Mouse (Mus musculus): ENCODE measurements around the gene Ypel1. TPM values are rescaled to one million over a fixed set of nuclear protein-coding genes. Genes with fewer than 3 reads are reported as not detected.
A peak's percentile ranks its signal among the peaks of the same experiment; 100 is the strongest.

Gene Ypel1
- 20.3 and 23.2 TPM in 2 replicates for polyA plus RNA-seq (2015; fragmentation: Nextera tagmentation; extraction: Ambion mirVana)

DNA sequence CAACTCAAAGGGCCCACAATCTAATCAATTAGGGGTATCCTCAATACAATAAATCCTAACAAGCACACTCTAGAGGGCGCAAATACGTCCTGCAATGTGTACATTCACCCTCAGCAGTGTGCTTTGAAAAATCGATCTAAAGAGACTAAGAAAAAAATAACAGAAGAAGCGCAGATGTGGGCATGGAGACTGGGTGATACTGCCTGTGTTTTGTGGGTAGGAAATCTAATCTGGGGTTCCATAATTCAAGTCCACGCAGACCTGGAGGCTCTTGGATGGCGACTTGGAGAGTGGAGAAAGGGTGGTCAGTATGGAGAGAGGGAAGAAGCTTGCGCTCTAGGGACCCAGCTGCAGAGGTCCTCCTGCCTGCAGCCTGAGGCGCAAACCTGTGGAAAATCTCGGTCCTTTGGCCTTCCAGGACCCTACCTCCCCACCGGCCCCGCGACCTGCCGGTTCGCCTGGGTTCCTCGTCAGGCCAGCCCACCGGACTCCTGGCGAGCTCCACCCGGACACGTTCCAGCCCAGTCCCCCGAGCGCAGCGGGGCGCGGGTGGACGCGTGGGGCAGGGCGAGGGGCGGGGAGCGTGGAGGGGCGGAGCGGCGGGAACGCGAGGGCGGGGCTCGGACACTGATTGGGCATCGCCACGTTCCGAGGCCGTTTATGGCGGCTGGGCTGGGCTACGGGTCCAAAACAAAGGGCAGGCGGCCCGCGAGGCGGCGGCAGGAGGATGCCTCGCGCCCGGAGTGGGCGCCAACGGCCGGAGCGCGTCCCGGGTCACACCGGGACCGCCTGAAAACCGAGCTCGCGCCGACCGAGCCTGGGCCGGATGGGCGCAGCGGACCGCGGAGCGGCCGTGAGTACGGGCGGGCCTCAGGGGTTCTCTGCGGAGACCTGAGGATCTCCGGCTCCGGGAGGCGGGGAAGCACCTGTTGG, at the start of gene Ypel1:
TSS of gene Ypel1 (plus strand) at position 186 of the 933 bp plus-strand sequence.
- Histone ChIP-seq H3K36me3 (ENCODE audit: control insufficient read depth, insufficient read depth, low read length) (0 out of 2 replicates have a peak, but pooled peaks cover 2% of the 10 kb centered on the region), H3K4me3 (ENCODE audit: low read length) (peak within 1 kb of the TSS; percentile 83), H3K27ac (ENCODE audit: low read length) (peak within 1 kb of the TSS; percentile 84), H3K9me3 (ENCODE audit: control insufficient read depth, low read length) (no peaks in the 10 kb centered on the region), H3K4me2 (ENCODE audit: low read depth, low read length) (peak within 1 kb of the TSS; percentile 85), H3K27me3 (ENCODE audit: control insufficient read depth, insufficient read depth, low read depth, low read length) (no peaks in the 10 kb centered on the region), H3K9ac (ENCODE audit: low read length) (peak within 1 kb of the TSS; percentile 88), H3K4me1 (replicated peaks; ENCODE audit: control insufficient read depth, insufficient read depth, low read length) (no peaks in the 10 kb centered on the region)
- peak; percentile 97 for ATAC-seq (ENCODE audit: low read depth)
- WGBS = 0% methylated on average over 61 of the region's 76 CpGs

- 72% methylated on average over 3 of the region's 3 CpGs for WGBS
- peaks cover 18% of the 10 kb centered on the region for H3K36me3 ChIP-seq (ENCODE audit: control insufficient read depth, insufficient read depth, low read length)
- no peaks in the 10 kb centered on the region for H3K27me3 ChIP-seq (ENCODE audit: control insufficient read depth, insufficient read depth, low read depth, low read length)
- H3K9me3 ChIP-seq (ENCODE audit: control insufficient read depth, low read length) = no peaks in the 10 kb centered on the region
- H3K4me1 ChIP-seq (replicated peaks; ENCODE audit: control insufficient read depth, insufficient read depth, low read length) = no peaks in the 10 kb centered on the region; the same call in 1 of the 2 replicates
- H3K9ac ChIP-seq (ENCODE audit: low read length) = no peak overlapping the region
- ATAC-seq (ENCODE audit: low read depth) = peak; percentile 86
- no peak overlapping the region for H3K4me3 ChIP-seq (ENCODE audit: low read length)
- no peak overlapping the region for H3K27ac ChIP-seq (ENCODE audit: low read length)
- no peak overlapping the region for H3K4me2 ChIP-seq (ENCODE audit: low read depth, low read length)
Observed at GRCm38 (mm10) chr16:17024469-17025148, 44.9 kb upstream of the Ypel1 start.

GRCm38 (mm10) chr16:17029971-17030695, 39.4 kb upstream of the Ypel1 start:
- peaks cover 7% of the 10 kb centered on the region; the same call in 1 of the 2 replicates for H3K36me3 ChIP-seq (ENCODE audit: control insufficient read depth, insufficient read depth, low read length)
- no peak overlapping the region for H3K4me3 ChIP-seq (ENCODE audit: low read length)
- H3K27me3 ChIP-seq (ENCODE audit: control insufficient read depth, insufficient read depth, low read depth, low read length) = no peaks in the 10 kb centered on the region
- no peaks in the 10 kb centered on the region for H3K4me1 ChIP-seq (replicated peaks; ENCODE audit: control insufficient read depth, insufficient read depth, low read length)
- H3K9me3 ChIP-seq (ENCODE audit: control insufficient read depth, low read length) = no peaks in the 10 kb centered on the region
- H3K4me2 ChIP-seq (ENCODE audit: low read depth, low read length) = no peak overlapping the region
- ATAC-seq (ENCODE audit: low read depth) = no peak
- no peak overlapping the region for H3K9ac ChIP-seq (ENCODE audit: low read length)
- no peak overlapping the region for H3K27ac ChIP-seq (ENCODE audit: low read length)
- WGBS = 83% methylated on average over 4 of the region's 4 CpGs

DNA sequence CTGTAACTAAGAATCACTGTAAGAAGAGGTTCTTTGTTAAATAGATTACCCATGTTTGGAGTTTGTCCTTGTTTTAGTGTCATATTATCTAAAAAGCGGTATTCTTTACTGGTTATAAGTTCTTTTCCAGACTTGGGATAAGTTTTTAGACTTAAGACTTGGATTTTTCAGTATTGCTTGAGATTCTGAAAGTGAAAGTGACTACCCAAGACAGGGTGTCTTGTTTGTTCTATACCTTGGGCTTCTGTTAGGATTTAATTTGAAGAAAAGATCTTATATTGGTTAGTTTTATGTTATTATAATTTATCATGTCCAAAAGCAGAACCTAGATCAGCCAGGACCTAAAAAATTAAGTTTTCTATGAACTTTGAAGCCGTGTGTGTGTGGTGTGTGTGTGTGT, 35.7 kb upstream of the Ypel1 start:
- no peak overlapping the region for H3K27ac ChIP-seq (ENCODE audit: low read length)
- H3K27me3 ChIP-seq (ENCODE audit: control insufficient read depth, insufficient read depth, low read depth, low read length) = no peaks in the 10 kb centered on the region
- H3K4me1 ChIP-seq (replicated peaks; ENCODE audit: control insufficient read depth, insufficient read depth, low read length) = no peaks in the 10 kb centered on the region
- no peaks in the 10 kb centered on the region for H3K9me3 ChIP-seq (ENCODE audit: control insufficient read depth, low read length)
- H3K36me3 ChIP-seq (ENCODE audit: control insufficient read depth, insufficient read depth, low read length) = peaks cover 26% of the 10 kb centered on the region
- H3K4me3 ChIP-seq (ENCODE audit: low read length) = no peak overlapping the region
- no peak for ATAC-seq (ENCODE audit: low read depth)
- 92% methylated on average over 2 of the region's 2 CpGs for WGBS
- H3K4me2 ChIP-seq (ENCODE audit: low read depth, low read length) = no peak overlapping the region
- no peak overlapping the region for H3K9ac ChIP-seq (ENCODE audit: low read length)

DNA sequence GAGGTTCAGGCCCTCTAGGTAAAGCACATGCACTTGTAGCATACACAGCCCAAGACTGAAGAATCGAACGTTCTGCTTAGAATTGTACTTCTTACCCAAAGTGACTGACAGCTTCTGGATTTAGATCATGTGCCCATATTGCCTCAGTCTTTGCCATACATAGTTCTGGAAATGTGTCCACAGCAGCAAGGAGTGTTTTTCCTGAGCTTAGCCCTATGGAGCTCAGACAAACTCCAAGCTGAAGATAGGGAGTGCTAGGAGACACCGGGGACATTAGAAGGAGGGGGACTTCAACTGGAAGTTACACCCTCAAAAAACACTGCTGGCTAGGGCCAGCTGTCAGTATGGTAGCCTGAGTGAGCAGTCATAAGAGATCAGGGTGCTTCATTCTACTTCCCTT, 28.8 kb upstream of the Ypel1 start:
- WGBS = 89% methylated on average over 3 of the region's 3 CpGs
- no peak overlapping the region for H3K4me3 ChIP-seq (ENCODE audit: low read length)
- H3K27me3 ChIP-seq (ENCODE audit: control insufficient read depth, insufficient read depth, low read depth, low read length) = no peaks in the 10 kb centered on the region
- H3K4me2 ChIP-seq (ENCODE audit: low read depth, low read length) = no peak overlapping the region
- no peaks in the 10 kb centered on the region for H3K9me3 ChIP-seq (ENCODE audit: control insufficient read depth, low read length)
- H3K36me3 ChIP-seq (ENCODE audit: control insufficient read depth, insufficient read depth, low read length) = peaks cover 49% of the 10 kb centered on the region
- H3K9ac ChIP-seq (ENCODE audit: low read length) = no peak overlapping the region
- no peak overlapping the region for H3K27ac ChIP-seq (ENCODE audit: low read length)
- no peak for ATAC-seq (ENCODE audit: low read depth)
- no peaks in the 10 kb centered on the region for H3K4me1 ChIP-seq (replicated peaks; ENCODE audit: control insufficient read depth, insufficient read depth, low read length)

DNA sequence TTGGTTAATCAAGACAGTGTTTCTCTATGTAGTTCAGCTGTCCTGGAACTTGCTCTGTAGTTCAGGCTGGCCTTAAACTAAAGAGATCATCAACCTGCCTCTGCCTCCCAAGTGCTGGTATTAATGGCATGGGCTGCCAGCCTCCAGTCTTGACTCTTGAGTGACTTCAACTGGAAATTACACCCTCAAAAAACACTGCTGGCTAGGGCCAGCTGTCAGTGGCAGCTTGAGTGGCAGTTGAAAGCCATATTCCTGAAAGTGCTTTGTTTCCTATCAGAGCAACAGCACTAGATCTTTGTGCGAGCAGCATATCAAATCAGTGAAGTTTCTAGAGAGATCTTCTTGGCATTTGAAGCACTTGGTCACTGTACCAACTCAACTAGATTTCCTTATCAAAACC, 28.1 kb upstream of the Ypel1 start:
- Histone ChIP-seq H3K9me3 (ENCODE audit: control insufficient read depth, low read length) (no peaks in the 10 kb centered on the region), H3K27me3 (ENCODE audit: control insufficient read depth, insufficient read depth, low read depth, low read length) (no peaks in the 10 kb centered on the region), H3K9ac (ENCODE audit: low read length) (no peak overlapping the region), H3K36me3 (ENCODE audit: control insufficient read depth, insufficient read depth, low read length) (peaks cover 45% of the 10 kb centered on the region), H3K4me1 (replicated peaks; ENCODE audit: control insufficient read depth, insufficient read depth, low read length) (no peaks in the 10 kb centered on the region), H3K4me2 (ENCODE audit: low read depth, low read length) (no peak overlapping the region), H3K27ac (ENCODE audit: low read length) (no peak overlapping the region), H3K4me3 (ENCODE audit: low read length) (no peak overlapping the region)
- WGBS = 94% methylated on average over 1 of the region's 1 CpGs
- ATAC-seq (ENCODE audit: low read depth) = no peak

GRCm38 (mm10) chr16:17044320-17044719, 25.2 kb upstream of the Ypel1 start:
- 89% methylated on average over 3 of the region's 3 CpGs for WGBS
- H3K4me3 ChIP-seq (ENCODE audit: low read length) = no peak overlapping the region
- H3K4me2 ChIP-seq (ENCODE audit: low read depth, low read length) = no peak overlapping the region
- peaks cover 38% of the 10 kb centered on the region for H3K36me3 ChIP-seq (ENCODE audit: control insufficient read depth, insufficient read depth, low read length)
- no peaks in the 10 kb centered on the region for H3K27me3 ChIP-seq (ENCODE audit: control insufficient read depth, insufficient read depth, low read depth, low read length)
- ATAC-seq (ENCODE audit: low read depth) = no peak
- H3K9me3 ChIP-seq (ENCODE audit: control insufficient read depth, low read length) = no peaks in the 10 kb centered on the region
- no peak overlapping the region for H3K9ac ChIP-seq (ENCODE audit: low read length)
- H3K27ac ChIP-seq (ENCODE audit: low read length) = no peak overlapping the region
- H3K4me1 ChIP-seq (replicated peaks; ENCODE audit: control insufficient read depth, insufficient read depth, low read length) = no peaks in the 10 kb centered on the region

GRCm38 (mm10) chr16:17045287-17045686, 24.2 kb upstream of the Ypel1 start:
- Histone ChIP-seq H3K4me3 (ENCODE audit: low read length) (no peak overlapping the region), H3K4me2 (ENCODE audit: low read depth, low read length) (no peak overlapping the region), H3K36me3 (ENCODE audit: control insufficient read depth, insufficient read depth, low read length) (peaks cover 32% of the 10 kb centered on the region), H3K27ac (ENCODE audit: low read length) (no peak overlapping the region), H3K9ac (ENCODE audit: low read length) (no peak overlapping the region), H3K9me3 (ENCODE audit: control insufficient read depth, low read length) (no peaks in the 10 kb centered on the region), H3K27me3 (ENCODE audit: control insufficient read depth, insufficient read depth, low read depth, low read length) (no peaks in the 10 kb centered on the region), H3K4me1 (replicated peaks; ENCODE audit: control insufficient read depth, insufficient read depth, low read length) (no peaks in the 10 kb centered on the region)
- 79% methylated on average over 3 of the region's 3 CpGs for WGBS
- no peak for ATAC-seq (ENCODE audit: low read depth)

GRCm38 (mm10) chr16:17049886-17050285, 19.6 kb upstream of the Ypel1 start:
- ATAC-seq (ENCODE audit: low read depth) = no peak
- Histone ChIP-seq H3K9me3 (ENCODE audit: control insufficient read depth, low read length) (no peaks in the 10 kb centered on the region), H3K4me3 (ENCODE audit: low read length) (no peak overlapping the region), H3K9ac (ENCODE audit: low read length) (no peak overlapping the region), H3K27ac (ENCODE audit: low read length) (no peak overlapping the region), H3K4me1 (replicated peaks; ENCODE audit: control insufficient read depth, insufficient read depth, low read length) (no peaks in the 10 kb centered on the region), H3K36me3 (ENCODE audit: control insufficient read depth, insufficient read depth, low read length) (peaks cover 14% of the 10 kb centered on the region; the same call in 1 of the 2 replicates), H3K27me3 (ENCODE audit: control insufficient read depth, insufficient read depth, low read depth, low read length) (no peaks in the 10 kb centered on the region), H3K4me2 (ENCODE audit: low read depth, low read length) (no peak overlapping the region)
- 91% methylated on average over 1 of the region's 1 CpGs for WGBS
